34 mouse cellular contexts compared by ENCODE assay signal in genomic region chr13:117423558-117423957, GRCm38 (mm10).
"Had no signal": no experiment of that assay in that cellular context is flagged by ENCODE, and none has a peak within 500 bp of the region (broad histone marks: within the 10 kb centered on the region; RNA-seq: fewer than 3 reads in every experiment).

No protein-coding gene starts in this region.

- H3K4me3 ChIP-seq: heart, embryonic 12.5 days; heart, embryonic 13.5 days; heart, embryonic 15.5 days; hindbrain, embryonic 10.5 days; hindbrain, embryonic 12.5 days; hindbrain, embryonic 13.5 days; hindbrain, embryonic 15.5 days; intestine, embryonic 15.5 days; kidney, embryonic 15.5 days; layer of hippocampus, adult 2 months; left cerebral cortex, adult 2 months had no signal

- H3K27ac ChIP-seq: heart, embryonic 13.5 days; heart, embryonic 15.5 days; hindbrain, embryonic 10.5 days; hindbrain, embryonic 12.5 days; hindbrain, embryonic 13.5 days; hindbrain, embryonic 14.5 days; hindbrain, embryonic 15.5 days; hindbrain, postnatal 0 days; intestine, embryonic 15.5 days; kidney, embryonic 15.5 days; kidney, postnatal 0 days; layer of hippocampus, adult 2 months; left cerebral cortex, adult 2 months had no signal

- H3K9me3 ChIP-seq: heart, embryonic 12.5 days; heart, embryonic 13.5 days; heart, embryonic 15.5 days; hindbrain, embryonic 10.5 days; hindbrain, embryonic 12.5 days; hindbrain, embryonic 13.5 days; hindbrain, embryonic 15.5 days; intestine, embryonic 15.5 days; kidney, embryonic 15.5 days had no signal

- H3K36me3 ChIP-seq: heart, embryonic 12.5 days; heart, embryonic 13.5 days; heart, embryonic 15.5 days; hindbrain, embryonic 10.5 days; hindbrain, embryonic 12.5 days; hindbrain, embryonic 13.5 days; hindbrain, embryonic 15.5 days; intestine, embryonic 15.5 days; kidney, embryonic 15.5 days had no signal

- H3K27me3 ChIP-seq: heart, embryonic 12.5 days; heart, embryonic 13.5 days; heart, embryonic 15.5 days; hindbrain, embryonic 12.5 days; hindbrain, embryonic 13.5 days; hindbrain, embryonic 15.5 days; intestine, embryonic 15.5 days; kidney, embryonic 15.5 days had no signal

- ATAC-seq: hindbrain, embryonic 16.5 days; hindbrain, postnatal 0 days; inflammation-experienced regulatory T-cells, adult 6 months; intestine, embryonic 15.5 days; intestine, embryonic 16.5 days; intestine, postnatal 0 days had no signal

- H3K4me2 ChIP-seq: heart, embryonic 12.5 days; heart, embryonic 13.5 days; heart, embryonic 15.5 days; hindbrain, embryonic 12.5 days; hindbrain, embryonic 13.5 days; hindbrain, embryonic 14.5 days; hindbrain, embryonic 15.5 days; intestine, embryonic 15.5 days; kidney, embryonic 15.5 days had no signal

- DNase-seq: heart, postnatal 10 days; heart, postnatal 14 days; heart, postnatal 36 days; heart, postnatal 4 days; kidney, adult 11 months; kidney, adult 18-20 months; kidney, adult 2 months; kidney, adult 8-10 months; kidney, adult 9 months; kidney, postnatal 10 days; kidney, postnatal 14 days; kidney, postnatal 25 days; kidney, postnatal 36 days; kidney, postnatal 4 days; layer of hippocampus, adult 9-11 months; layer of hippocampus, postnatal 36 days had no signal

- H3K9ac ChIP-seq: heart, embryonic 12.5 days; heart, embryonic 13.5 days; heart, embryonic 15.5 days; hindbrain, embryonic 12.5 days; hindbrain, embryonic 13.5 days; hindbrain, embryonic 14.5 days; hindbrain, embryonic 15.5 days; intestine, embryonic 15.5 days; kidney, embryonic 15.5 days had no signal

- H3K4me1 ChIP-seq: heart, embryonic 12.5 days; heart, embryonic 13.5 days; heart, embryonic 15.5 days; hindbrain, embryonic 10.5 days; hindbrain, embryonic 12.5 days; hindbrain, embryonic 13.5 days; hindbrain, embryonic 15.5 days; intestine, embryonic 15.5 days; kidney, embryonic 15.5 days had no signal
